Mouse (Mus musculus) brain, adult 2 months (tissue): ENCODE data around the gene Uso1.
"Not testable (repeated sequence)": the region's sequence is repeated elsewhere in the genome, so short reads cannot be mapped to it uniquely, and the experiment has no call there.

ENCODE experiments used
- DNase-seq: peaks from one replicate; pipeline ENCODE4 v3.0.0; 2011; ENCODE audit warnings: low read depth, low spot score

The Uso1 gene

DNA sequence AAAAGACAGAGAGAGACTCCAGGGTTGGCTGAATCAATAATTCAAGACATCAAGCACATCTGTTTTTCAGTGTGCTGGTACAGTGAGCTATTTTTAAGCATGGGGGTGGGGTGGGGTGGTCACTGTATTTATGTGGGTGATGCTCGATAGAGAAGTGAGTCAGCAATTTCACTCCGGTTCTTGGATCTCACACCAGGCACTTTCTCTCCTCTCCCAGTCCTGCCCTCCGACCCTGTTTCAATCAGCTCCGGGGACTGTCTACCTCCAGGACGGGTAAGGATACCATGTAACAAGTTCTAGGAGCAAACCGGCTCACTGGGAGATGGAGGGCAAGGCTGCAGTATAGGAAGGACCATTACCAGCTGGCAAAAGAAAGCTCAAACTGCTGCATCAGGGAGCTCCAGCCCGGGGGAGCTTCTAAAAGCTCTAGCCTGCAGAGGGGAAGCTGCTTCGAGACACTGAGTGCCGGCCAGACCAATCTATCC lies 10.6 kb upstream of the Uso1 start:
- DNase-seq = peak; percentile 48

DNA sequence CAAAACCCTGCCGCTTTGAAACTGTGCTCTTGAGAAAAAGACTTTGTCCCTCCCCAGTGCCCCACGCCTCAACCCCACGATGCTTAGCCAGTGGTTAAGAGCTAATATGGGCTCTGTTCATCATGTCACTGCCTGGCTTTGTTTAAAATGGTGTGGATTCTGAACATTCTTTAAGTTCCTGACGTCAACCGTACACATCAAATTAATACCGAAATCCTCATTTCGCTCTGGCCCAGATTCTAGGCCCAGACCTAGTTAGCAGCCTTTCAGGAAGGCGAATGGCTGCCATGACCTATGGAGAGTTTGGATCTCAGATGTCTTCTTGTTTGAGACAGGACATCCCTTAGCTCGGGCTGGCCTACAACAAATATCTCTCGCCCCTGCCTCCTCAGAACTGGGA lies 10.0 kb upstream of the Uso1 start:
- no peak for DNase-seq

DNA sequence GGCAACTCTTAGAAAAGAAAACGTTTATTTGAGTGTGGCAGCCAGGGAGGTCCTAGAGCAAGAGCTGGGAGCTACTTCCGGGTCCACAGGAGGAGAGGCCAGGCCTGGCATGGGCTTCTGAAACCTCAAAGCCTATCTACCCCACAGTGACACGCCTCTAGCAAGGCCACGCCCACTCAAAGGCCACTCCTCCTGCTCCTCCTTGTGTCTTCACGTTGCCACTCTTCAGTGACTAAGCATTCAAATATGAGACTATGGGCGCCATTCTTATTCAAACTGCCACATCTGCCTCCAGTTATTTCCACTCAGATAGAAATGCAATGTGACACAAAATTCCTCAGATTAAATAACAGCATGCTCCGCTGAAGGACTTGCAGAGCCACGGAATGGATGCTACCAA lies 9.2 kb upstream of the Uso1 start:
- DNase-seq = peak; percentile 36

DNA sequence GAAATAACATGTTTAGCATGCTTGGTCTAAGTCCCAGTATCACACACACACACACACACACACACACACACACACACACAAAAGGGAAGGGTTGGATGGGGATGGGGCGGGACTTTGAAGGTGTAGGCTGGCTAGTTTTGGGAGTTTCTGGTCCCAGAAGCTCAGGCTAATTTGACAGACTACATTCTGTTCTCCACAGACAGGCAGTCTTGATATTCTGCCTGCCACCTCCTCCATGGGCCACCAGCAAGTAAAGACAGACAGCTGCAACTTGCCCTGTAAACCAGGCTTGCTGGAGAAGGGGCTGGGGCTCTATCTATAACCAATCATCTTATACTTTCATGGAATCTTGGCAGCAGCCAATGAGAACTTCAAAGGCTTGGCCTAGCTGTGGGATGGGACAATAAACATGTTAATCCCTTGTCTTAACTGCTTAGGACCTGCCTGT lies 8.4 kb upstream of the Uso1 start:
- no peak for DNase-seq

DNA sequence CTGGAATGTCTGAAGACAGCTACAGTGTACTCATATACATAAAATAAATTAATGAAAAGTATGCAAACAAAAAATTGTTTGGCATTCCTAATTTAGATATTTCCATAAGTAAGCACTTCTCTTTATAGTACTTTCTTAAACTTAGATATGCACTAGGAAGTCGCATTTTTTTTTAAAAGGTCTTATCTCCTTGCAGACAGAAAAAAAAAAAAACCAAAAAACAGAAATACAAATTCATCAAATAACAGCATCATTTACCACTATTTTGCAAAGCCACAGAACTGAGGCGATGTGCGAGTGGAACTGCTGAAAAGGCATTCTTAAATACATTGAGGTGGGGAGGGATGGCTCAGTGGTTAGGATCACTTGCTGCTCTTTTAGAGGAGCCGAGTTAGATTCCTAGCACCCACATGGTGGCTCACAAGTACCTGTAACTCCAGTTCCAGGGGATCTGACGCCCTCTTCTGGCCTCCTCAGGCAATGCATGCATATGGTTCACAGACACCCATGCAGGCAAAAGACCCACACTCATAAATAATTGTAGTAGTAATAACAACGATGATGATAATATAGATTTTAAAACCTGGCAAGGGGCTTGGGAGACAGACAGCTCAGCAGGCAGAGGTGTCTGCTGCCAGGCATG lies 7.6 kb upstream of the Uso1 start:
- no peak for DNase-seq

DNA sequence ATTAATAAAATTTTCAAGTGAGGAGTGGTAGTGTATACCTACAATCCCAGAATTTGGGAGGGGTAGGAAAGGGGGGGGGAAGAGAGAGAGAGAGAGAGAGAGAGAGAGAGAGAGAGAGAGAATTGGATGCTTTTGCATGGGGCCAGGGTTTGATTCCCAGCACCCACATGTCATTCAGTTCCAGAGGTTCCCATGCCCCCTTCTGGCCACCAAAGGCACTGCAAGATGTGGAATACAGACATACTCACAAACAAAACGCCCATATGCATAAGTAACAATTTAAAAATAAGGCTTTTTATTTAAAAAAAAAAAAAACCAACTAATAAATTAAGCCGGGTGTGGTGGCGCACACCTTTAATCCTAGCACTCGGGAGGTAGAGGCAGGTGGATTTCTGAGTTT lies 5.6 kb upstream of the Uso1 start:
- DNase-seq = no peak

DNA sequence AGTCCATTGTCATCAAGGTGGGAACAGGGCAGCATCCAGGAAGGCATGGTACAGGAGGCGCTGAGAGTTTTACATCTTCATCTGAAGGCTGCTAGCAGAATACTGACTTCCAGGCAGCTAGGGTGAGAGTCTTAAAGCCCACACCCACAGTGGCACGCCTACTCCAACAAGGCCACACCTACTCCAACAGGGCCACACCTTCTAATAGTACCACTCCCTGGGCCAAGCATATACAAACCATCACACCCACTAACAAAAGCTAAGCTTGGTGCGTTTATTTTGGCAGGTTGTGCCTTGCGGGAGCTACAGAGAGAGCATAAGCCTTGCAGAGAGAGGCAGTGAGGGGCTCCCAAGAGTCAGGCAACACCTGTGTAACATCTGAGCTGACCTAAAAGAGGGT lies 4.7 kb upstream of the Uso1 start:
- not testable (repeated sequence) for DNase-seq

DNA sequence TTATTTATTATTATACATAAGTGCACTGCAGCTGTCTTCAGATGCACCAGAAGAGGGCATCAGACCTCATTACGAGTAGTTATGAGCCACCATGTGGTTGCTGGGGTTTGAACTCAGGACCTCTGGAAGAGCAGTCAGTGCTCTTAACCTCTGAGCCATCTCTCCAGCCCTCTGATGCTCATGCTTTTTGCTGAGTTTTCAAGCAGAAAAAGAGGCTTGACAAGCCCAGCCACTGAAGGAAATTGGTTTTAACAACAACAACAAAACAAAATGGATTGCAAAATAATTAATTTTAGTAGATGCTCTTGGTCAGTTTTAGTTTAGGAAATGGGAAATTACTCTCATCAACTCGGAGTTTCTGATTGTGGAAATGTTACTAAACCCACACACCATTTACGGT lies 2.8 kb upstream of the Uso1 start:
- DNase-seq = no peak

DNA sequence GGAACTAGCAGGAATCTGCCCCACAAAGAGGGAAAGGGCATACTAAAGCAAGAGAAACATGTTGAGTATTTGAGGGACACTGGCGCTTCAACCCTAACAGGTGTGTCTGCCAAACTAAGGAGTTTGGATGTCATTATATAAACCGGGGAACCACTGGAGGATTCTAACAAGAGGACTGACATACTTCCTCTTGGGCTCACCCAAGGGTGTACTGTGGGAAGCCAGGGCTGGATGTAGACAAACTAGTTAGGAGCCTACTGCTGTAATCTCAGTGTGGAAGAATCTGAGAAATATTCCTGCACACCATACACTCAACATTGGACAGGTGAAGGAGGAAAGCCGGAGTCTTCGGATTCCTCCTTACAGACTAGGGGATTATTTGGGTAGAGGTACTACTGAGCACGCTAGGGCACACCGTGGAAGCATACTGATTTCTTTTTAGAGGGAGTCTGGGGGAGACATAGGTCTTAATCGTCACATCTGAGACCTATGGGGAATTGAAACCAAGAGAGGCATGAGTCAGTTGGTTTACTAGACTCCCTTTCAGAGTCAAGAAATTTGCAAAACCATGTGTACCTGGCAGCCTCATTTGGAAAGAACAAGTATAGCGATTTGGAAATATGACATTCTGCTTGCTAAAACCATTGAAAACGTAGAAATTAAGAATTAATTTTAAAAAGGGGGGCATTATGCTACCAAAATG lies 1.1 kb upstream of the Uso1 start:
- no peak for DNase-seq

DNA sequence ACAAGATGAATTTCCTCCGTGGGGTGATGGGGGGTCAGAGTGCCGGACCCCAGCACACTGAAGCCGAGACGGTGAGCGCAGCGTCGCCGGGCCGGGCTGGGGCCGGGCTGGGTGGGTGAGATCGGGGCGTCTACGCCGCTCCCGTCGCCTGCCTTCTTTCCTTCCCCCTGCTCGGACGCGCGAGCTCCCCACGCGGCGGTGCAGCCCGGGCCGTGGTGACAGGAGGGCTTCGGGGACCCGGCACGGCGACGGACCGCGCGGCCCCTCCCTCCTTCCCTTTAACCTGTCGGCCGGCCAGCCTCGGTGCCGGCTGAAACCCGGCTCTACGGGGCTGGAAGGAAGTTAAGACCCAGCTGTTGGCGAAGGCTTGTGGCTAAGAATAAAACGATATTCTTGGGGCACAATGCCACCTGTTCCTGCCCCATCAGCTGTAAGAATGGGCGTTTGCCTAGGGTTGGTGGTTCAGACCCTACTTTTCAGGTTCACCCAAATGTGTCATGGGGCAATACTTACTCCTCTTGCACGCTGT lies 419 bp downstream of the Uso1 start:
- peak; percentile 35 for DNase-seq

DNA sequence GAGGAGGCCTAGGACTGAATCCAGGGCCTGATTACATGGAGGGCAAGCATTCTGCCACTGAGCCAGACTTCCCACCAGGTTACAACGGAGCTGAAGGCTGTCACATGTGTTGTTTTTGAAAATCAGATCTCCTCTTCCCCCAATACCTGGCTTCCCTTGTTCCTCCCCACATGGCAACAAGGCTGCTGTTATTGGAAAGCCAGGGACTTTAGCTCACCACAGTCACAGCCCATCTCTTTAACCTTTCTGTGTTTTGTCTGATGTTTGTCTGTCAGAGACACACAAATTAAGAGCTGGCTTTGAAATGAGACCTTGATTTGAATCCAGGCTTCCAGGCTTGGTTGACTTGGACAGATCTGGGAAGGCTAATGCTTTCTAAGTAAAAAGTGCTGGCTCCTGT lies 1.5 kb downstream of the Uso1 start:
- no peak for DNase-seq

DNA sequence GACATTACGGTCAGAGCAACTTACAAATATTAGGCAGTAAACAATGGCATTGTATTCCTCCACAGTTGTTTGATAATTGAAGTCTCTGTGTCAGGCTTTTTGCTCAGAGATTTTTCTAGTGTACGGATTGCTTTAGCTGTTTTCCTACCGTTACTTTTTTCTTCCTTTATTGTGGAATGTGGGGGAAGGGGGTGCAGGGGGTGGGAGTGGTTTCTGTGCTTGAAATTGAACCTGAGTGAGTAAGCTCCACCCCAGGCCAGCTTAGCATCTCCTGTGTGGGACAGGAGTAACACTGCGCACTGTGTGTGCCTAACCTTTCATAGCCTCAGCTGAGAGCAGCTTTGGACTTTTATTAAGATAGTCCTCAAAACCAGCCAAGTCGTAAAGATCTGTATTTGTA lies 4.0 kb downstream of the Uso1 start:
- no peak for DNase-seq

DNA sequence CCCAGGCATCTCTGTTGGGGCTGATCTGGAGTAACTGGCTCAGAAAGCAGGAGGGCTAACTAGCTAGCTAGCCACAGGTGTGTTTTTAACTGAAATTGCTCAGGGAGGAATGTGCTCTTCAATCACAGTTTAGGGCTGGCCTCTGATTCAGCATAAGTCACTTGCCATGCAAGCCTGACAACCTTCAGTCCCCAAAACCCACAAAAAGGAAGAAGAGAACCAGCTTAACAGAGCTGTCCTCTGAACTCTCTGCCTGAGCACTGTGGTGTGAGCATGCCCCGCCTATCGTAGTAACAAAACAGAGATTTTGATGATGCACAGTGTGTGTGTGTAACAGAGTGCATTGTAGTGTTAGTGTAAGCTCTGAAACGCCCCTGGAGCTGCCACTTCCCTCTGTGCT lies 4.7 kb downstream of the Uso1 start:
- DNase-seq = no peak

DNA sequence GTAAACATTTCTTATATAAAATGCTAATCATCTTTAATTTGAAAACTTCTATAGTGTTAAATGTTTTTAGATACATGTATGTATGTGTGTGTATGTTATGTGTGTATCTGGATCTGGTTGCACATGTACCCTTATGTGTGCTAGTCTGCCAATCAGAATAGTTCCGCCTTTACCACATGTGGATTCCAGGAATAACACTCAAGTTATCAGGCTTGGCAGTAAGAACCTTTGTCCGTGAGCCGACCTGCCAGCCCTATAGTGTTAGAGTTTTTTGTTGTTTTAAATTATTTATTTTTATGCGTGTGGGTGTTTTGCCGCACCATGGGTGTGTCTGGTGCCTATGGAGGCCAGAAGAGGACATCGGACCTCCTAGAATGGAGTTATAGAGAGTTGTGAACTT lies 5.9 kb downstream of the Uso1 start:
- DNase-seq = no peak

DNA sequence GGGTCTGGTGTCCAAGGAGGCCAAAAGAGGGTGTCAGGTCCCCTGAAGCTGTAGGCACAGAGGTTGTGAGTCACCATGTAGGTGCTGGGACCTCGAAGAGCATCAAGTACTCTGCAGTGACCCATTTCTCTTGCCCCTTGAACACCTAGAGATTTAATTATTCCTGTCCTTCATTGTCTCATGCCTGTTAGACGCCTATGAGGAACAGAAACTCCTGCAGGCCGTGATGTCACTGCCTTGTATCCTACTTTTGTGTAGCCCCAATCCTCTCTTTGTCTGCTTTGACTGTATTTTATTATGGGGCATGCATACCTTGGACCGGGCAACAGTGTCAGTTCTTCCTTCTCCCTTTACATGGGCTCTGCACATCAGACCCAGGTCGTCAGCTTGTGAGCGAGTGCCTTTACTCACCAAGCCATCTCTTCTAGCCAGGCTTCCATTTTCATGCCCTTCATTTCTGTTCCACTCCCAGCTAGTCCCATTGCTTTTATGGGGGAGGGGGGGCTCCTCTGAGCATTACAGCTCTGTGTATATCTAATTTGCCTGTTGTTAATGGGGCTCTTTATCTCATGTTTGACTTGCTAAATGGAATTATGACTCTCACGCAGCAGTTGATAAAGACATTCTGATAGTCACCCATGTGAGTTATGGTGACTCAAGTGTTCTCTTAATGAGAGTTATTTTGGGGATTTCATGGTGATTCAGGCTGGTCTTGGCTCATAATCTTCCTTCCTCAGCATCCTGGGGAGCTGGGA lies 7.4 kb downstream of the Uso1 start:
- DNase-seq = peak; percentile 48

DNA sequence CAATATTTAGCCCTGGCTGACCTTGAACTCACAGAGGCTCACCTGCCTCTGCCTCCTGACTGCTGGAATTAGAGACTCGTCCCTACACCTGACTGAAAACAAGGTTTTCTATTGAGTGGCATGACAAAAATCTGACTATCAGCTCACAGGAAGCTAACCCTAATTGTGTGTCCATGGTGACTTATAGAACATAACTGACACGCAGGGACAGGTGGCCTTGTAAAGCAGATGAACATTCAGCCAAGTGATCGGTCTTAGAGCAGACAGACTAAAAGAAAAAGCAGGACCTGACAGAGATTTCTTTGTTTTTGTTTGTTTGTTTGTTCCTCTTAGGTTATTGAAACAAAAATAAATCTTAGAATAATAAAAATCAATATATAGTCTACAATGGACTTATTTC lies 10.5 kb downstream of the Uso1 start:
- DNase-seq = no peak

DNA sequence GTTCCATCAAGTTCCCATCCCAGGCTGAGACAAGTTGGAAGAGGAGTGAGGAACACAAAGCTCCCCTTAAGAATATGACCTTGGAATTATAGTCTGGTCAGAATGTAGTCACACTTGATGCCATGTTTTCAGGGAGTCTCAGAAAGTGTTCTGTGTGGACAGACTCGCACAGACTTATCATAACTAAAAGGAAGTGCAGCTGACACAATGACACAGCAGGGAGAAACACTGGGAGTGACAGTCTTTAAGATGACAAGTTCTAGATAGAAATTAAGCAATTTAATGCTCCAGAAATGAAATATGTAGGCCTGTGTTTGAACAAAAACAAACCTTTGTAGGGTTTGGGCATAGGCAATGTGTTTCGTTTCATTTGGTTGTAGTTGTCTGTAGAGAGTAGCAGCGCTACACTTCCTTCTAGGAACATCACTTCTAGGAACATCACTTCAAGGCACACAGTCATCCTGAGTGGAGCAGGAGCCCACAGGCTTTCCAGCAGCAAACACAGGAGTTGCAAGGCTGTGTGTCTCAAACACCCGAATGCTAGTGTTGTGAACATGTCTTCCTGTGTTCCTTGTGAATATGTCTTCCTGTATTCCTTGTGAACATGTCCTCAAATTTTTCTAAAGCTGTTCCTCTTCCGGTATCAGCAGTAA lies 11.7 kb downstream of the Uso1 start:
- no peak for DNase-seq

DNA sequence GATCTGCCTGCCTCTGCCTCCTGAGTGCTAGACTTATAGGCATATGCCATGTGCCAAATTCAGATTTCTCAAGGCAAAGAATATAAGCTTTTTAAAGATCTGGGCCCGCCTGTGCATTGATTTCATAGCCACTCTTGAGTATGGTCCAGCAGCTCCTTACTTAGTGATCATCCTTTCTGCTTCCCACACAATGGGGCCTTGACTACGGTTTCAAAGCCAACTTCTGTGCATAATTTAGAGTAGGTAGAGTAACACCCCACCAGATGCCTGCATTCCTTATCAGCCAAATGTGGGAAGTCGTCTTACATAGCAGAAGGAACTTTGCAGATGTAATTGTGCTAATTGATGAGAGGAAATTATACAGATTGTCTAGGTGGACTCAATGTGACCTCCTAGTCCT lies 17.1 kb downstream of the Uso1 start:
- DNase-seq = peak; percentile 76

DNA sequence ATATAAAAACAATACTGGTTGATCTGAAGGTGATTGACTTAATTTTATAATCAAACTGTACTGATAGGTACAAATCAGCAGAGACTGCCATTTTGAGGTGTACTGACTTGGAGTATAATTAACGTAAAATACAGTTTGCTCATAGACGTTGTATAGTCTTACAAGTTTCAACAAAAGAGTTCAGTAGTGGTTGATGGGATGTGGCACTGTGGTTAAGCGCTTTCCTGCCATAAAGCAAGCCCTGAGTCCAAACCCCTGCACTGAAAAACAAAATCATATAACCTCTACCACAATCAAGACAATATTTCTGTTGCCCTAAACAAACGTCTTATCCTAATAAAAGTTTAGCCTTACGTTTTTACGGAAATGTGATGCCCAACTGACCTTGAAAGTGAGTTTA lies 28.2 kb downstream of the Uso1 start:
- no peak for DNase-seq

DNA sequence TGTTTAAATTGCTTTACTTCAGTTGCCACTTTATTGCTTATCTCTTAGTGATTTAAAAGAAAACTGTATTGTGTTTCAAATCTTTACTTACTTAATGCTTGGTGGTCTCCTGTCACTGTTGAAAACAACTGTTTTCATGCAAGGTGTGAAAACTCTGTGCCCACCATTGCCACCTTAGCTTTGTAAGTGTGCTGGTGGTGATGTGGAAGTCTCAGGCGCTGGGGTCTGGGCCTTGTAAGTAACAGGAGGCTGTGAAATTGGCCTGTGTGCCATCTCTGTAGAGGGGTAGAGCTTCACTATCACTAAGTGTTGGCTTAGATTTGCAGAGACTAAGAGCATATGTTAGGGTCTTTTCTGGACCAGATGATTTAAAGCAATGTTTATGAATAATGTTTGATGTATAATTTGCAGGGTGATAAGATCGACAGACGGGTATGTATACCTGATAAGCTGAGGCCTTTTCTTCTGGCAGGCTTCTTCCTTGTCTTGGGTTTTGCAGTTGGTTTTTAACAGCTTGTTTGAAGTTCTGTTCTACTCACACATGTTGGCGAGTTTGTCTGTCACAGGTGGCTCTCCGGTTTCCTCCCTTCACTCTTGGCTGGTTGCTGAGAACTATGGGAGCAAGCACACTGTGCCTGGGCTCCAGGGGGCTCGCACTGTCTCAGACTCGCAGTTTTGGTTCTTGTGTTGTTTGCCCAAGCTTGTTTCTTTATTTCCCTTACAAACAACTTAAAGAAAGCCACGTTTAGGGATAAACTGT lies 45.5 kb downstream of the Uso1 start:
- no peak for DNase-seq

DNA sequence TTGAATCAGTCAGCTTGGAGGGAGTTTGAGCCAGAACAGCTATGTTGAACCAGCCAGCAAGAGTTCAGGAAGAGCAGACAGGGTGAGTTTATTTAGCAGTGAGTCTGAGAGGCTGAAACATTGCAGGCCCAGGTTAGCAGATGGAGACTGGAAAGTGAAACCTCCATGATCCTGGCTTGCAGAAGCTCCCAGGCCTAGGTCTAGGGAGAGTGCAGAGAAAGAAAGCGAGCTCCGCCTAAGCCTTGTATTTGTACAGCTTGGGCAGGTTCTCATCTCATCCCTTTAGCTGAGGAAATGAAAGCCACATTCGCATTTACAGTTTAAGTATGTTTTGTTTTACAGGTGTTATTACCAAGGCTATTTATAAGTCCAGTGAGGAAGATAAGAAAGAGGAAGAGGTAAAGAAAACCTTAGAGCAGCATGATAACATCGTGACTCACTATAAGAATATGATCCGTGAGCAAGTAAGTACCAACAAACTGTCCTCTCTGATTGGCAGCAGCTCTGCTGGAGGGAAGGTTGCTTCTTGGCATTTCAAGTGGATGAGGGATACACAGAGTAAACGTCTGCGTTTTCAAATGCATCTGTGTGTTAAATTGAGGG lies 51.2 kb downstream of the Uso1 start:
- DNase-seq = no peak
